Mouse (Mus musculus): Measurements from ENCODE around the gene Ksr1.

- no peak for TF ChIP-seq POLR2A (IDR thresholded peaks at IDR 0.05; ENCODE audit: extremely low read depth, insufficient read depth, low read length)
- TF ChIP-seq CTCF (IDR thresholded peaks at IDR 0.05; ENCODE audit: low read depth, low read length), result no peak
These were observed 82.6 kb downstream of the Ksr1 start for GRCm38 (mm10) chr11:79063616-79064015.

Measured in liver, adult 2 months (tissue).